Mouse (Mus musculus): ENCODE results near the gene Slc16a3.
A peak's percentile ranks its signal among the peaks of the same experiment; 100 is the strongest.

The Slc16a3 gene

DNA sequence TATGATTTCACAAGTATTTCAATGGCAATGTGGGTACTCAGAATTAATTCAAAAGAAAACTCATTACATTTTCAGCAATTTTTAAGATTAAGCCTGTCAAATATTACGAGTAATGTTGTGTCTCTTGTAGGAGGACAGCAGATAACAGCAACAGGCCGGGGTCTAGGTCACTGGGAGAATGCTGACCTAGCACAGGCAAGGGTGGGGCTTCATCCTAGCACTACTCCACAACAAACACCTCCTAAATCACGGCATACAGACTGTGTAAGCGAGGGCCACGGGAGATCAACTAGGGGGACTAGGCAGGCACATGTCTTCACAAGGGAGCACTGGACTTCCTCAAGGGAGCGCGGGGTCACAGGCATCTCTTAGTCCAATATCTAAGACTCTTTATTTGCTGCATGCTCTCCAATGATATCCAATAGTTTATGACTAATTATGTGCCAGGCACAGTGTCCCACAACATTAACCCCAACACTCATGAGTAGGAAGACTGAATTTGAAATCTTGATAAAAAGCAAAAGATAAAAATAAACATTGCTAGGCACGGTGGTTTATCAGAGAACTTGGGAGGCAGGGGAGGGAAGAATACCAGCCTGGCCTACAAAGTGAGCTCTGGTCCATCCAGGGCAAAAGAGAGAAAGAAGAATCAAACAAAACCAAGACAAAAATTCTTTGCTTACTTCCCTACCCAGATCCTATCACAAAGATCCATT, 31.6 kb downstream of the Slc16a3 start:
- no peak for DNase-seq

DNA sequence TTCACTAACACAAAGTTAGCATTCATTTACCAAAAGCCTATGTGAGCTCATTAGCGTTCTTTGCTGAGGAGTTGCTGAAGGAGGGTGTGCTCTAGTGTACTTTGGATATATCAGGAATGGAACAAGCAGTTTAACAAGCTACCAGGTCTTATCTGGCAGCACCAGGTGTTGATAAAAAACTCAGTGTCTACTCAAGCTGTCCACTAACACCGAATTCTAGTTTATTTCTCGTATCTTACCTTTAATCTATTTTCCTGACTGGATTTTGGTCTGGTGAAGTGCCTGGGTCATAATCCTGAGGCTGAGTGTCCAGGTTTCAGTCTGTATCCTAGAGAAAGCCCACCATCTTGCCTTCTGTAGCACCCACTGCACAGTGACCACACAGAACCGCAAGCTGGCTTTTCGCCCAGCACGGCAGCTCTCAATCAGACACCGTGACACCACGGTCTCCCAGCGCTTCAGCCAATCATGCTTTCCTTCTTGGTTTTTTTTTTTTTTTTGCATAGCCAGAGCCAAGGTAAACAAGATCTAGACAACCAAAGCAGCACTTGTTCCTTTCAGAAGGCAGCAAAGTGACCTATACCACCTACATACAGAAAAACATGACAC, 32.3 kb downstream of the Slc16a3 start:
- no peak for DNase-seq

DNA sequence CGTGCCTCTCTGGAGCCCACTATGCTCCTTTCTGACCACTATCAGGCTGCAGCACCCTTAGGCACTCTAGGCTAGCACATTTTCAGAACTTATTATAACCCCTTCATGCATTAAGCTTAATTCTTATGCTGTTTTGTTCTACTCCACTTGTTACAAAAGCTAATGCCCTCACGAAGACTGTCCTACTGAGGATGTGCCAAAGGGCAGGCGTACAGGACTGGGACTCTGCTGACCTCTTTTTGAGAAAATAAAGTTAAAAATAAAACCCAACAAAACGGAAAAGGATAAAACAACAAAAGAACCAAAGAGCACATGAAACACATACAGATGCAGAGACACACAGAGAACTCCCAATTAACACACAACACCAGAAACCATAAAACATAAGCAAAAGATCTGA, 33.4 kb downstream of the Slc16a3 start:
- no peak for DNase-seq

DNA sequence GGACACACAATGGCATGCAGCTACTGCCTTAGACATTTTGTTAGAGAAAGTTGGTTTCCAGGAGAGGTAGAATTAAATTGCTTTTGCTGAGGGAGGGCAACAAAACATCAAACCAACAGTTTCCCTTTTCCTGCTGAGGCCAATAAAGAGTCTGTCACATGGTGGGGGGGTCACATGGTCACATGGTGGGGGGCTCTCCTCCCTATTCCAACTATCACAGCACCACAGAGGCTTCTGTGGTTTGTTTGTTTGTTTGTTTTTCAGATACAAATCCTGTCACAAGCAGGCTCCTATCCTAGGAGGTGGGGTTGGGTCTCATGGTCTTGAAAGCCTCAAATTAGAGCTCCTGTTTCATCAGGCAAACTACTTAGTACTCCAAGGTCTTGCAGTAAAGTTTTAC, 34.2 kb downstream of the Slc16a3 start:
- no peak for DNase-seq

GRCm38 (mm10) chr11:120984448-120985330, 36.4 kb downstream of the Slc16a3 start:
- no peak for DNase-seq

DNA sequence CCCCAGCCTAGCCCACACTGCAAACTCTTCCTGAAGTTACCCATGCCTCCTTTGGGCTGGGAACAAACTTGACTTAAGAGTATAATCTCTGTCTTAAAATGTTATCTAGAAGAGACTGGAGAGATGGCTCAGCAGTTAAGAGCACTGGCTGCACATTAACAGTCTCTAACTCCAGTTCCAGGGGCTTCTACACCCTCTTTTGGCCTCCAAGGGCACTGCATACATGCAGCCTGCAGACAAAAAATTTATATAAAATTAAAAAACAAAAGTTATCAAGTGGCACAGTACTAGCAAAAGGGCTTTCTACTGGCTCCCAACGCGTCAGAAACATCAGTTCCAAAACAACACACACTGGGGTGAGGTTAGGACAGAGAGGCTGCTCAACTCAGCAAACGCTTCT, 39.3 kb downstream of the Slc16a3 start:
- DNase-seq = no peak

DNA sequence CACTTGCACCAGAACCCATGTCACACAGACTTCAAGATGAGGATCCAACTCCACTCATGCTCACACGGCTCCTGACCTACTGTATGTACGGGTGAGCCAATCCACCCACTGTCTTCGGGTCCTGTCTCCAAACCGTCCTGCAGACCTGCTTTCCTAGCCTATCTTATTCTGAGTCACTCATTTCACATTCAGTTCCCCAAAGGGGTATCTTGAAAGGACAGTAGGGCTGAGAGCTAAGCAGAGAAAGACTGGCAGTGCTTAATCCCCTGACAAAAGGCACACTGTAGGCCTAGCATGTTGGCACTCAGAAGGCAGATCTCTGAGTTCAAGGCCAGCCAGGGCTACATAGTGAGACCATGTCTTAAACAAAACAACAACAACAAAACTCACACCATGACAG, 40.1 kb downstream of the Slc16a3 start:
- DNase-seq = no peak

GRCm38 (mm10) chr11:120989523-120989922, 41.2 kb downstream of the Slc16a3 start:
- no peak for DNase-seq

- peak; percentile 36 for DNase-seq
Observed at GRCm38 (mm10) chr11:120990126-120990781, 42.0 kb downstream of the Slc16a3 start.

DNA sequence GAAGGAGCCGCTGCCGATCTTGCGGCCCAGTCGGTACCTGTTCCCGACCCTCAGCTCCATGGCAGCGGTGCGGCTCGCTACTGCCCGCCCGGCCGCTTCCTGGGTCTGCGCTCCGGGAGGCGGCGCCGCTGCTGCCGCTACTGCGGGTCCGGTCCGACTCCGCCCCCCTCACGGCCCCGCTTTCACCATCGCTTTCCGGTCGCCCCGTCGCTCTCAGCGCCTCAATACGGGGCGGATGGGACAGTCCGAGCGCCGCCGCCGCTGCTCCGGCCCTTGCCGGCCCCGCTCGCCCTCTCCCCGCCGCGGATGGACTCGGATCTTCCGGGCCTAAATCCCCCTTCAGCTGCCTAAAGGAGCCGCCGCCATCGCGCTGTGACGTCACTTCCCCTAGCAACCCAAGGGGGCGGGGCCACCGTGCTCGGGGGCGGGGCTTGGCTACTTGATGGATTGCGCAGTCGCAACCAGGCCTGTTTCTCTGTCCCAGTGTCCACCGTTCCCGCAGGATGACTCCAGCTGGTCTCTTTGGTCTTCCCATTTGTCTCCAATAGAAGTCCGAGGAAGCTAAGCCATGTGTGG, 42.8 kb downstream of the Slc16a3 start, which contains the start of gene Csnk1d:
Gene Csnk1d, minus strand, starts transcription at position 380 of the 576 bp plus-strand sequence.
- DNase-seq = peak; percentile 100

DNA sequence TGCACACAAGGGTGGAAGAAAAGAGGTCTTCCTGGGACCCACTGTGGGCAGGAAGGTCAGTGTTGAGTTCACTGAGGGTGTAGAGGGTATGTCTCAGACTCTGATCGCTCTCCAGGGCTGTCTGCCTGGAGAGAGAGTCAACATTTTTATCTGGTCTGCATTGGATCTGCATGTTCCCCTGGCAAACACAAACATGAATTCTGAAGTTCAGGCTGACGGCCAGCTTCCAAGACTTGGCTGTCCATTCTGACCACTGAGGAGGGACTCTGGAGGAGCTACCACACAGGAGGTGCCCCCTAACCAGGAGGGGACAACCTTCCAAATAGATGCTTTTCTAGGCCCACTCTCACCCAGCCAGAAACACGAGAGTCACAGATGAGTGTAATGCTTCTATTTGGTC, 43.5 kb downstream of the Slc16a3 start:
- peak; percentile 60 for DNase-seq

DNA sequence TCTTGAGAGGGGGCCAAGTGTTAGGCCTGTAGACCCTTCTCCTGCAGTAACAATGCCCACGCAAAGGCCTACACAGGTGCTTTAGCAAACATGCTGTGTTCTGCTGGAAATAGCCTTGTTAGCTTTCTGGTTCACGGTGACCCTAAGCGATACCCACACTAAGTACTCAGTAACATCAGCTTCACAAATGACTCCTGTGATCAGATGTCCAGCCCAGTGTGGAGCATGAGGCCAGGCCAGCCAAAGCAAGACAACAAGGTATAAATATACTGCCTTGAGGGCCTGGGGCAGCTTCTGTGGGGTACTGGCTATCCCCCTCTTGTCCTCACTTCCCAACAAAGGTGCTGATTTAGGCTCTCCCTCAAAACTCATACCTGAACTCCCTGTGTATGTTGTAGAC, 44.8 kb downstream of the Slc16a3 start:
- DNase-seq = no peak

DNA sequence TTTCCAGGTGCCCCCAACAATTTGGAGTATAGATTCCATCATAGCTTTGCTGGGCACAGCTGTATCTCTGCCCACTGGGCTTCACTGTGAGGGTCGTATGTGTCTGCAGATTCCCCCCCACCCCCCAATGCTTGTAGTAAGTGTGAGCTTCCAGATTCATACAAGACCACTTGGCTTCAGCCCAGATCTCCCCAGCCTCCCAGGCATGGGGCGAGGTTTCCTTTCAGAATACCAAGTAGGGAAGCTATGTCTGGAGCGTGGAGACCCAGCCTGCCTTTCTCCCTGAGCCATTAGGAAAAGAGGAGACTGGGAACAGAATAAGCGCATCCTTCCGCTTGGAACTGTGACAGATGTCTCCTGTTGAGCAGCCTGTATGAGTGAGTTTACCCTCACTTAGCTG, 45.3 kb downstream of the Slc16a3 start:
- no peak for DNase-seq

- no peak for DNase-seq
Observed at GRCm38 (mm10) chr11:120994741-120995140, 46.5 kb downstream of the Slc16a3 start.

DNA sequence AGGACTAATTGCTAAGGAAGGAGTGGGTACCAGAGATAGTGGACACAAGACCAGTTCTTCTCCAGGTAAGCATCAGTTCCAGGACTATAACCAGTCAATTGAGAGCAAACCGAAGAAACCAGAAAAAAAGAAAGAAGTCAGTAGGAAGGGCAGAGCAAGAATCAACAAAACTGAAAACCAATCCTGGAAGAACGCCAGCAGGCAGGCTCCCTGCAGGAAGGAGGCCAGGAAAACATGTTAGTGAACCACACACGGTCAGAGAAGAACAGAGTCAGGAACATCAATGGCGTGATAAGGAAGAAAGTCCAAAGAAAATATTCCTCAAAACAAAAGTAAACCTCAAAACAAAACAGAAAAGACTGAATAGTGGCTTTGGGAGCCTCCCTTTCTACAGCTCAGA, 53.7 kb downstream of the Slc16a3 start:
- no peak for DNase-seq

DNA sequence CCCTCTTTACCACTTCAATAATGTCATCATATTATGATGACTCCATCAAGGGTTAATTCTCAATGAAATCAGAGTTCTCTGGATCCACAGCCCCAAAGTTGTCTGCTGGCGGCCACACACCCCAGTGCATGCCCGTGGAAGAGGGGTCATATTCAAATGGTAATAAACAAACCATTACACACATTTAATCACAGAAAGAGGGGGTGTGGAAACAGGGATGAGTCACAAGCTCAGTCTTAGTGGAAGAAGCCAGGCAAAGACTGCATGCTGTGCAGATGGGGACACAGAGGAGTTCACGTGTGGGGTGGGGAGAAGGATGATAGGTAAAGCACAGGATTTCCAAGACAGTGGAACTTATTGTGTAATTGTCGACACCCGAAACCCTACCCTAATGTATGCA, 56.0 kb downstream of the Slc16a3 start:
- DNase-seq = no peak

DNA sequence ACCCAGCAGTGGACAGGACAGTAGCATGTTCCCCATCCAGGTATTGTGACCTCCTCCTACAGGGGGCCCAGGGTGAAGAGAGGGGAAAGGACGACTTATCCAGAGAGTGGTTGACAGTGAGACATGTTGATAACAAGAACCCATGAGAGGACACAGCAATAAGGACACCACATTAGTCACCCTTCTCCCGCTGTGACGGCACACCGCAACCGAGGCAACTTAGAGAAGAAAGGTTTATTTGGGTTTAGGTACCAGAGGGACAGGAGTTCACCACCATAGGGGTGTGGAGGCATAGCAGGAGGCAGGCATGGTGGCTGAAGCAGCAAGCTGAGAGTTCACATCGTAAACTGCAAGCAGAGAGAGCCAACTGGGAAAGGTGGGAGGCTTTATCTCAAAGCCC, 57.9 kb downstream of the Slc16a3 start:
- DNase-seq = no peak

- no peak for DNase-seq
Observed at GRCm38 (mm10) chr11:121010044-121010755, 61.9 kb downstream of the Slc16a3 start.

All from cerebellum, adult 9-10 months (tissue).